Mouse (Mus musculus) spleen, adult 18-20 months (tissue): ENCODE results near the gene Prss12.

ENCODE experiments used
- DNase-seq, 2 experiments: peaks; one replicate each; pipeline ENCODE4 v3.0.0; 2022; ENCODE audit warnings: mixed read lengths in 2 of 2

Prss12 gene

DNA sequence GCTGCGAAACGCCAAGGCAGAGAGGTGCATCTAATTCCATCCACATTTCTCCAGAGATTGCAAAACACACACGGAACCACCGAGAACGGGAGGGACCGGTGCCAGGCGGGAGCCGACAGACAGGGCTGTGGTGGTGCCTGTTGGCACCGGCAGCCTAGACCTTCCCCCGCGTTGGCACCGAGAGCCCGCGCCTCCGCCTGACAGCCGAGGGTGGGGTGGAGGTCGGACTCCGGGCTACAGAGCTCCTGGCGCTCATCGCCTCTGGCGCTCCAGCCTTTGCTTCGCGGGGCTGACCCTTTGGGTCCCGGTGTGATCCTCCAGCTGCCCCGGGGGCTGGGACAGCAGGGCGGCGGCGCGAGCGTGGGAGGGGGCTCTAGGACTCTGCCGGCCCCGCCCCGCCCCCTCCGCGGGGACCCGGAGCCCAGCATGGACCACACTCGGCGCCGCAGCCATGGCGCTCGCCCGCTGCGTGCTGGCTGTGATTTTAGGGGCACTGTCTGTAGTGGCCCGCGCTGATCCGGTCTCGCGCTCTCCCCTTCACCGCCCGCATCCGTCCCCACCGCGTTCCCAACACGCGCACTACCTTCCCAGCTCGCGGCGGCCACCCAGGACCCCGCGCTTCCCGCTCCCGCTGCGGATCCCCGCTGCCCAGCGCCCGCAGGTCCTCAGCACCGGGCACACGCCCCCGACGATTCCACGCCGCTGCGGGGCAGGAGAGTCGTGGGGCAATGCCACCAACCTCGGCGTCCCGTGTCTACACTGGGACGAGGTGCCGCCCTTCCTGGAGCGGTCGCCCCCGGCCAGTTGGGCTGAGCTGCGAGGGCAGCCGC lies at the start of gene Prss12:
Prss12 (plus strand) TSS at position 206 of the 830 bp plus-strand sequence.
- DNase-seq: peak; percentile 15 to 41

DNA sequence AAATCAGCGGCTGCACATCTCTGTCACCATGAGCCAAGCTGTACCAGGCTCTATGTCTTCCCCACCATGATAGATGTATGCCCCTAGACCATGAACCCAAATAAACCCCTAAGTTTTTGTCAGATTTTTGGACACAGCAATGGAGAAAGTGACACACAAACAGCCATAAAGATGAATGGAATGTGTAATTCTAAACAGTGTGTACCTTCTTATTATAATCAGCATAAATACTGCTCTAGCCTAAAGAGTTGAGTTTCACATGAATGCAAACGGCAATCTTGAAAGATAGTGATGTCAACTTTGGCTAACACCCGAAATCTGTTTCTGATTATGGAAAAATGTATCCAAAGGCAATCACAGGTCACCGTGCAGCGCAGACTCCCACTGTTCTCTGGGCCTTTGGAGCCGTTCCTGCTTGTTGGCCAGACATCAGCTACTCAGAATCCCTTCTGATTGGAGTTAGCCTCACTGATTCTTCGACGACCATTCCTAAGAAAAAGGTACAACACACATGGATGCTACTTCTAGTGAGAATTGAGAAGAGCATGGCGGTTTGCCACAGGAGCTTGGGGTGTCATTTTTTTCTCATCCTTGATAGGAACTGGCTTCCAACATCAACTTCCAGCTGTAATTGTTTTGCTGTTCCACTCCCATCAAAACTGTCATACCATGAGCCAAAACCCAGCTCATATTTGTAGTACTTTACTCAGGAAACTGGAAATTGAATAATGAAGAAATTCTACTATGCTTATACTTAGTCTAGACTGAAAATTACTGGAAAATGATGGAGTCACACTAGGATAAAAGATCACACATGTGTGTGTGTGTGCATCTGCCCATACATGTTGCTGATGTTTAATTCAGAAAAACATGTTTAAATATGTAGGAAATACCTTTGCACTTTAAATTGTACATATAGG lies 48.9 kb upstream of the Prss12 start:
- no peak for DNase-seq

- DNase-seq: no peak
These were observed 41.8 kb upstream of the Prss12 start for GRCm38 (mm10) chr3:123404945-123405344.

- no peak for DNase-seq
These were observed 34.7 kb upstream of the Prss12 start for GRCm38 (mm10) chr3:123411821-123412578.

DNA sequence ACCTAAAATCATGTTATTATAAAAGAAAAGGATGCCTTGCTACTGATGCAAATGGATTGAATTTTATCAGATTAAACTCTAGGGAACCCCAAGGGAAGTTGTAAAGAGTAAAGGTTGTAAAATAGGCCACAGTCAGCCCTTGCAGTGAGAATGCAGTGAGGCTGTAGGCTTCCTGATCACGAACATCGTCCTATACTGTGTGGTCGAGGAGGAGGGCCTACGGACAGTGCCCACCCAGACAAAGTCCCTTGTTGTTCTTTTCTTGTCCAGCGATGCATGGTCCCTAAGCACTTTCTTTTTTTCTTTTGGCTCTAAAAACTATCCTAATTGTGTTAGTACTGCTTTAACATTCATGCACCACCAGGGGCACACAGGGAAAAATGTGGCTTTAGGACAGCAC lies 33.5 kb upstream of the Prss12 start:
- DNase-seq: no peak

GRCm38 (mm10) chr3:123425647-123426046 lies 21.1 kb upstream of the Prss12 start:
- no peak for DNase-seq

- no peak for DNase-seq
These were observed 18.7 kb upstream of the Prss12 start for GRCm38 (mm10) chr3:123428005-123428404.

DNA sequence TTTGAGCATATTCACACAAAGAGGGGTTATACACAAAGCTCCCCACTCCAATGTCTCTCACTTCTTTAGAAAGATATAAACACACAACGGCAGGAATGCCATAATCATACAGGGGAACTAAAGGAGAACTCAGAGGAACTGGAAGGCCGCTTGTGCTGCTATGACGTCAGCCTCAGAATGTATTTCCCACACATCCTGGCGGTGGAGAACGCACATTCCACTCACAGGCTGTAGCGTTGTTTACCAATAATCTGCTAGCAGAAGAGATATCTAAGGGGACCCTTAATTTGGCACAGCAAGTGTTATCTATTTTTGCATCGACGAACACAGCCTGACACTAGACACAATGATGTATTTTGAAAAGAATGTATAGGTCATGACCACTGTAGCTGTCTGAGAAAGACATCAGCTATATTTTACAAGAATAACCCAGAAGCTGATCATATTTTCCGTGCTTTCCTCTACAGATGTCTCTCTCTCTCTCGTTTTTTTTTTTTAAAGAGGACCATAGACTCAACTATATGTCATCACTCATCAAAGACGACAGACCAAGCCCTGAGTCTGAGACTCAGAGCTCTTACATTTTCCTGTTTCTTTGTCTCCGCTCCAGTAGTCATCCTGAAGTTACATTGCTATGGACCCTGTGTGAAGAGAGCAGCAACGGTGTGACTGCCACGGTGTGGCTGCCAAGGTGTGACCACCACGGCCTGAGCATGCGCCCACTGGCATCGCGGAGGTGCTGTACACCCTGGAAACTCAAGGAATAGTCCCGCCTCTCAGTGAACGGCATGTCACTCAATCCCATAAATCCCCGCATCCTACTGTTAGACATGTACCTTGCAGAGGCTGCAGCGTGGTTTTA lies 16.9 kb upstream of the Prss12 start:
- DNase-seq: no peak

- DNase-seq: no peak
These were observed 14.6 kb upstream of the Prss12 start for GRCm38 (mm10) chr3:123431951-123432674.

GRCm38 (mm10) chr3:123433362-123433761 lies 13.4 kb upstream of the Prss12 start:
- DNase-seq: no peak

DNA sequence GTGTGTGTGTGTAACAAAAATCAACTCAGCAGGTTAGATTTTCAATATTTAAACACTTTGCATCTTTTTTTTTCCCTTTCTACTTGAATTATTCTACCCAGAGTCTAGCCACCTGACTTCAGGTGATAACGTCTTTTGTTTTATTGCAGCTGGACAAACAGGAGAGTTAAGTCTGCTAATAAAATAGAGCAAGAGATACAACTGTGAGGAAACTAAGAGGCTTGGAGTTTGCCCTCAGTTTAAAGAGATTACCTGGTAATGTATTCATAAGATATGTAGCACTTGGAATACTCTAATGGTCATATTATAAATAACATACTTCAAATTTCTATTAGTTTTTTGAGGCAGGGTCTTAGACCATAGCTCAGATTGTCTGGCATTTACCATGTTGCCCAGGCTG lies 9.1 kb upstream of the Prss12 start:
- DNase-seq: no peak

- no peak for DNase-seq
These were observed 6.2 kb upstream of the Prss12 start for GRCm38 (mm10) chr3:123440490-123440889.

- DNase-seq: peak in 1 of 2 experiments; percentile 17
These were observed 2.2 kb upstream of the Prss12 start for GRCm38 (mm10) chr3:123444466-123444865.

DNA sequence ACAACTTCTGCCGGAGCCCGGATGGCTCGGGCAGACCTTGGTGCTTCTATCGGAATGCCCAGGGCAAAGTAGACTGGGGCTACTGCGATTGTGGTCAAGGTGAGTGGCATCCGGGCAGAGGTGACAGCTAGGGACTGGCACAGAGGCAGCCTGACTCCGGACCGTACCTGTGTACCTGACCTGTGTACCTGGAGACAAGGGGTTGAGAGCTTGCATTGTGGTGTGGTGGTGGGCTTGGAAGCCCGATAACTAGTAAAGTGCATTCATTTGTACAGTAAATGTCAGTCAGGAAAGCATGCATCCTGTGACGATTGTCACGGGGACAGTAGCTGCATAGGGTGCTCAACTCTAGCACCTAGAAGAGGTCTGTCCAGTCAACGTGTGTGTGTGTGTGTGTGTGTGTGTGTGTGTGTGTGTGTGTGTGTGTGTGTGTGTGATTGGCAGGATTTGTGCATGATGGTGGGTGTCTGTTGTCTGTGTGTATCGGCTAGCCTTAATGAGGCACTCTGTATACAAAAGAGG lies 886 bp downstream of the Prss12 start:
- peak in 1 of 2 experiments; percentile 33 for DNase-seq

DNA sequence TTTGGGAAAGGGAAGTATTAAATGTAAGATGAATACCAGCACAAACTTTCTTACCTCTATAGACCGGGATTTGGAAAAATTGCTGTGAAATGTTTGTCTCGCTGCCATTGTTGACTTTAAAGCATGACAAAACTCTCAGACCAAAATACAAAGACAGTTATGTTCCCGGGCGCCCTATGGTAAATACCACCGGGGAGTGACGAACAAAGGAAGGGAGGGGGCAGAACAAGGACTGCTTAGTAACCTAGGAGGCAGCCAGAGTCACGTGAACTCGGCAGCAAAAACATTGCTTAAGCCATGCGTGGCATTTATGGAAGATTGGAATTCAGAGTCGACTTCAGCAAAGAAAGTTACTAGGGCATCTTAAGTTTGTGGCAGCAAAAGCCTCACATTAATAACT lies 1.4 kb downstream of the Prss12 start:
- DNase-seq: no peak

- DNase-seq: no peak
These were observed 3.4 kb downstream of the Prss12 start for GRCm38 (mm10) chr3:123450107-123450506.

GRCm38 (mm10) chr3:123452904-123453303 lies 6.2 kb downstream of the Prss12 start:
- no peak for DNase-seq

DNA sequence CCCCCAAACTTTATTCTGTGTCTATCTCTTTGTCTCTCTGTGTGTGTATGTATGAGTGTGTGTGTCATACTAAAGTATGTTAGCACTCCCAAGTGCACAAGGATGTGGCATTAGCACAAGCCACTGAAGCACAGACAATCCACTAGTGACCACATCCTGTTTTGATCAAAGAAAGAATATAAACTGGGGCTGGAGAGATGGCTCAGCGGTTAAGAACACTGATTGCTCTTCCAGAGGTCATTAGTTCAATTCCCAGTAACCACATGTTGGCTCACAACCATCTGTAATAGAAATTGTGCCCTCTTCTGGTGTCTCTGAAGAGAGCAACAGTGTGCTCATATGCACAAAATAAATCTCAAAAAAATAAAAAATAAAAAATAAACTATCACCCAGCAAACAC lies 12.8 kb downstream of the Prss12 start:
- DNase-seq: no peak

DNA sequence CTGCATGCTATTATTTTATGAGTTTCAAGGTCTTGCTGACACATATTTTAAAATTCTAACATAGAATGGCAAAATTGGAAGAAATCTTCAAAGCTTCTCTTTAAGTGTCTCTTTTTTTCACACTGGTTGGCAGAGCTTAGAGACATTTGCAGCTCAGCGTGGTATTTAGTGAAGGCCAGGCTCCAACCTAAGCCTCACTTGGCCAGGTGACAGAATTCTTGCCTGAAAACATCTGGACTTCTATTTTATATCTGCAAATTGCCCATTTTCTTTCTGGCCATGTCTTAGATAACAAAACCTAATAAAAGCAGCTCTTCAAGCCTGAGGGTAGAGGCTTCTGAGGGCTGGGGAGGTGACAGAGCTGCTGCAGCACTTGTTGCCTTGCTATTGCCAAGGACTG lies 13.7 kb downstream of the Prss12 start:
- DNase-seq: no peak

DNA sequence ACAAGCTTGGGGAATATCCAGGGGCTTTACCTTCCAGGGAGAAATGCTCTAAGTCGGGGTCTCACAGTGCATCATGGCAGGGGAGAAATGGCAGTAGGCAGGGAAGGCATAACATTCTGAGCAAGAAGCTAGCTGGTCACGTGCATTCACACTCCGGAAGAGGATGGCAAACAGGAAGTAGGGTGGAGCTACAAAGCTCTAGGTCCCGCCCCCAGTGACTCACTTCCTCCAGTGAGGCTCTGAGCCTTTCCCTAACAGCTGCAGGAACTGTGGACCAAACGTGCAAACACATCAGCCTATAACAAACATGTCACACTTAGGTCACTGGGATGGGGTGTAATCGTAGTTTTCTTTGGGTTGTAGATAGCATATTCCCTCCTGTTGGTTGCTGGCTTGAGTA lies 15.6 kb downstream of the Prss12 start:
- no peak for DNase-seq

- no peak for DNase-seq
These were observed 30.1 kb downstream of the Prss12 start for GRCm38 (mm10) chr3:123476833-123477232.
